Mouse (Mus musculus) liver, embryonic 18 days (tissue): ENCODE measurements around the gene Dnajb4. TPM values are rescaled to one million over a fixed set of nuclear protein-coding genes. Genes with fewer than 3 reads are reported as not detected.

Source experiments
- polyA plus RNA-seq: library from polyadenylated mRNA; depleted of rRNA; stranded (reverse); fragments of >200 nt; gene quantifications from 2 replicates; pipeline ENCODE4 v1.2.3, GENCODE M21; 2012; rRNA removed

The Dnajb4 gene
- polyA plus RNA-seq: 12.9 and 15.2 TPM in 2 replicates

GRCm38 (mm10) chr3:152209967-152210634 is at the start of gene Dnajb4, which contains the start of gene Fubp1:
Dnajb4 (minus strand) TSS chr3:152210302.
Fubp1 (plus strand) TSS chr3:152210422.

GRCm38 (mm10) chr3:152166099-152166423 is 44.0 kb downstream of the Dnajb4 start, which contains the start of gene Gipc2:
Gipc2 (minus strand) TSS chr3:152166230.

Other genes starting within 250 kb of the Dnajb4 start
- gene Gipc2, start 44.1 kb downstream of the Dnajb4 start, polyA plus RNA-seq: 7.0 and 11.3 TPM in 2 replicates
- 40.6 and 45.4 TPM in 2 replicates for gene Fubp1, start 120 bp upstream of the Dnajb4 start, polyA plus RNA-seq
- 0.53 and 0.65 TPM in 2 replicates for gene Nexn, start 56.0 kb upstream of the Dnajb4 start, polyA plus RNA-seq
- gene Miga1, start 130.1 kb upstream of the Dnajb4 start, polyA plus RNA-seq: 4.0 and 4.8 TPM in 2 replicates
- gene Usp33, start 136.2 kb upstream of the Dnajb4 start, polyA plus RNA-seq: 18.0 and 18.9 TPM in 2 replicates
- 8.3 and 9.1 TPM in 2 replicates for gene Zzz3, start 185.2 kb upstream of the Dnajb4 start, polyA plus RNA-seq